Mouse (Mus musculus) heart, postnatal 0 days (tissue): ENCODE results near the gene Tbc1d4. TPM values are rescaled to one million over a fixed set of nuclear protein-coding genes. Genes with fewer than 3 reads are reported as not detected.

ENCODE experiments used
- ATAC-seq: fragments of 200-750 bp; cut with Nextera tagmentation; 2 replicates; pipeline ENCODE4 v1.8.0; 2017; ENCODE audit warnings: low read depth, moderate number of reproducible peaks, moderate library complexity; ENCODE audit not compliant: insufficient read depth
- DNase-seq: peaks from one replicate; pipeline ENCODE4 v3.0.0-alpha.2; 2016; ENCODE audit warnings: low spot score
- H3K27ac ChIP-seq: fragments of 300-500 bp; sonication (generic); 2 replicates; pipeline ENCODE4 v1.5.1; 2014; ENCODE audit warnings: low read depth, mild to moderate bottlenecking
- H3K27me3 ChIP-seq: fragments of 300-500 bp; sonication (generic); 2 replicates; pipeline ENCODE4 v1.6.1; 2014; ENCODE audit warnings: low read length, mixed read lengths; ENCODE audit not compliant: control insufficient read depth, insufficient read depth
- H3K36me3 ChIP-seq: fragments of 300-500 bp; sonication (generic); replicated peaks from 2 replicates; pipeline ENCODE4 v1.6.1; 2014; ENCODE audit warnings: low read length, mixed read lengths; ENCODE audit not compliant: control insufficient read depth, insufficient read depth
- H3K4me1 ChIP-seq: fragments of 300-500 bp; sonication (generic); 2 replicates; pipeline ENCODE4 v1.6.1; 2014; ENCODE audit warnings: antibody characterized with exemption; ENCODE audit not compliant: control insufficient read depth, insufficient read depth
- H3K4me2 ChIP-seq: fragments of 300-500 bp; sonication (generic); 2 replicates; pipeline ENCODE4 v1.6.1; 2014; ENCODE audit warnings: low read depth, mild to moderate bottlenecking, low read length, moderate library complexity
- H3K4me3 ChIP-seq: fragments of 300-500 bp; sonication (generic); 2 replicates; pipeline ENCODE4 v1.5.1; 2014; ENCODE audit warnings: low read depth, low read length
- H3K9ac ChIP-seq: fragments of 300-500 bp; sonication (generic); replicated peaks from 2 replicates; pipeline ENCODE4 v1.6.1; 2014; ENCODE audit warnings: low read depth, low read length, mixed read lengths
- H3K9me3 ChIP-seq: fragments of 300-500 bp; sonication (generic); replicated peaks from 2 replicates; pipeline ENCODE4 v1.6.1; 2016; ENCODE audit warnings: low read length; ENCODE audit not compliant: control insufficient read depth
- CTCF ChIP-seq: IDR thresholded peaks from 2 replicates; pipeline ENCODE4 v1.5.1; 2016; ENCODE audit warnings: antibody characterized with exemption, control low read depth, low read depth
- EP300 ChIP-seq: IDR thresholded peaks from 2 replicates; pipeline ENCODE4 v1.6.1; 2016; ENCODE audit warnings: antibody characterized with exemption, low read depth
- WGBS: fragments of 180-500 bp; shearing (Covaris S2); extraction: QIAGEN DNeasy Blood & Tissue Kit; methylation state at CpG from one replicate; pipeline ENCODE4 v1.1.7; 2014; 5-methylcytosine and 5-hydroxymethylcytosine counted together
- polyA plus RNA-seq: library from polyadenylated mRNA; unstranded; fragments of >200 nt; fragmentation: Nextera tagmentation; extraction: Ambion mirVana; gene quantifications from 2 replicates; pipeline ENCODE4 v1.2.1, GENCODE M21; 2015
- total RNA-seq: library from RNA; depleted of rRNA; stranded (reverse); fragments of >200 nt; gene quantifications from 2 replicates; pipeline ENCODE4 v1.2.3, GENCODE M21; 2014; ENCODE audit warnings: low replicate concordance

Gene Tbc1d4
- total and polyA plus RNA-seq, 2 experiments from 2014 or later = 16.8 to 53.6 TPM

GRCm38 (mm10) chr14:101467532-101467931 is 141.5 kb downstream of the Tbc1d4 start:
- no peak overlapping the region for H3K9ac ChIP-seq
- 95% methylated on average over 1 of the region's 1 CpGs for WGBS
- no peaks in the 10 kb centered on the region for H3K4me1 ChIP-seq
- H3K4me3 ChIP-seq = no peak overlapping the region
- H3K9me3 ChIP-seq = no peaks in the 10 kb centered on the region
- no peaks in the 10 kb centered on the region for H3K27me3 ChIP-seq
- H3K36me3 ChIP-seq = peaks cover 16% of the 10 kb centered on the region
- H3K27ac ChIP-seq = no peak overlapping the region
- H3K4me2 ChIP-seq = no peak overlapping the region
- TF ChIP-seq EP300 (no peak), CTCF (no peak)
- no peak for ATAC-seq
- no peak for DNase-seq

- no peak overlapping the region for H3K4me3 ChIP-seq
- no peak overlapping the region for H3K9ac ChIP-seq
- 91% methylated on average over 11 of the region's 11 CpGs for WGBS
- H3K27ac ChIP-seq = no peak overlapping the region
- no peaks in the 10 kb centered on the region for H3K9me3 ChIP-seq
- H3K4me2 ChIP-seq = no peak overlapping the region
- H3K4me1 ChIP-seq = no peaks in the 10 kb centered on the region
- peaks cover 16% of the 10 kb centered on the region for H3K36me3 ChIP-seq
- ATAC-seq (no peak), DNase-seq (no peak)
- no peaks in the 10 kb centered on the region for H3K27me3 ChIP-seq
- TF ChIP-seq EP300 = no peak
- no peak for TF ChIP-seq CTCF
These were observed 142.5 kb downstream of the Tbc1d4 start for GRCm38 (mm10) chr14:101466521-101466920.

- TF ChIP-seq EP300 = no peak
- H3K4me1 ChIP-seq = no peaks in the 10 kb centered on the region
- no peak overlapping the region for H3K9ac ChIP-seq
- H3K4me3 ChIP-seq = no peak overlapping the region
- no peaks in the 10 kb centered on the region for H3K27me3 ChIP-seq
- WGBS = 75% methylated on average over 3 of the region's 3 CpGs
- H3K4me2 ChIP-seq = no peak overlapping the region
- H3K9me3 ChIP-seq = no peaks in the 10 kb centered on the region
- H3K36me3 ChIP-seq = peaks cover 16% of the 10 kb centered on the region
- ATAC-seq = no peak
- no peak for DNase-seq
- no peak overlapping the region for H3K27ac ChIP-seq
These were observed 143.1 kb downstream of the Tbc1d4 start for GRCm38 (mm10) chr14:101465893-101466292.

GRCm38 (mm10) chr14:101460768-101461167 is 148.2 kb downstream of the Tbc1d4 start:
- Histone ChIP-seq H3K27ac (no peak overlapping the region), H3K4me1 (no peaks in the 10 kb centered on the region), H3K4me3 (no peak overlapping the region), H3K4me2 (no peak overlapping the region), H3K36me3 (peaks cover 24% of the 10 kb centered on the region), H3K27me3 (no peaks in the 10 kb centered on the region), H3K9me3 (no peaks in the 10 kb centered on the region), H3K9ac (no peak overlapping the region)
- TF ChIP-seq EP300 = no peak
- peak; percentile 61 for TF ChIP-seq CTCF
- ATAC-seq (peak; percentile 47; the same call in 1 of the 2 replicates), DNase-seq (peak; percentile 57)
- WGBS = 17% methylated on average over 6 of the region's 6 CpGs

- no peak overlapping the region for H3K9ac ChIP-seq
- no peak overlapping the region for H3K4me3 ChIP-seq
- no peak for ATAC-seq
- peaks cover 45% of the 10 kb centered on the region for H3K36me3 ChIP-seq
- no peak for TF ChIP-seq EP300
- TF ChIP-seq CTCF = no peak
- DNase-seq = no peak
- peaks cover 9% of the 10 kb centered on the region; the same call in 1 of the 2 replicates for H3K4me1 ChIP-seq
- no peak overlapping the region for H3K4me2 ChIP-seq
- H3K27ac ChIP-seq = no peak overlapping the region
- no peaks in the 10 kb centered on the region for H3K27me3 ChIP-seq
- 66% methylated on average over 6 of the region's 6 CpGs for WGBS
- no peaks in the 10 kb centered on the region for H3K9me3 ChIP-seq
These were observed 156.1 kb downstream of the Tbc1d4 start for GRCm38 (mm10) chr14:101452915-101453314.

- Histone ChIP-seq H3K4me3 (no peak overlapping the region), H3K27me3 (no peaks in the 10 kb centered on the region), H3K9me3 (no peaks in the 10 kb centered on the region), H3K36me3 (peaks cover 48% of the 10 kb centered on the region), H3K4me1 (peaks cover 9% of the 10 kb centered on the region; the same call in 1 of the 2 replicates), H3K27ac (no peak overlapping the region), H3K4me2 (no peak overlapping the region), H3K9ac (no peak overlapping the region)
- DNase-seq (no peak), ATAC-seq (no peak)
- no peak for TF ChIP-seq CTCF
- no peak for TF ChIP-seq EP300
- 86% methylated on average over 4 of the region's 4 CpGs for WGBS
These were observed 161.1 kb downstream of the Tbc1d4 start for GRCm38 (mm10) chr14:101447857-101448256.
